Mouse (Mus musculus) hindbrain, embryonic 11.5 days (tissue): Measurements from ENCODE around the gene Nipal1. TPM values are rescaled to one million over a fixed set of nuclear protein-coding genes. Genes with fewer than 3 reads are reported as not detected.

Experiments
- ATAC-seq: fragments of 200-750 bp; cut with Nextera tagmentation; 2 replicates; pipeline ENCODE4 v1.8.0; 2017; ENCODE audit warnings: mild to moderate bottlenecking, moderate TSS enrichment, moderate library complexity; ENCODE audit not compliant: low FRiP score
- DNase-seq: peaks from one replicate; pipeline ENCODE4 v3.0.0-alpha.2; 2015; ENCODE audit warnings: low spot score
- H3K27ac ChIP-seq: fragments of 300-500 bp; sonication (generic); 2 replicates; pipeline ENCODE4 v1.5.1; 2014; ENCODE audit warnings: mild to moderate bottlenecking, low read depth, low read length
- H3K27me3 ChIP-seq: fragments of 300-500 bp; sonication (generic); 2 replicates; pipeline ENCODE4 v1.6.1; 2014; ENCODE audit warnings: mild to moderate bottlenecking, low read length, moderate library complexity, mixed read lengths; ENCODE audit not compliant: control insufficient read depth, insufficient read depth
- H3K36me3 ChIP-seq: fragments of 300-500 bp; sonication (generic); 2 replicates; pipeline ENCODE4 v1.6.1; 2014; ENCODE audit warnings: mild to moderate bottlenecking, low read length, moderate library complexity, mixed read lengths; ENCODE audit not compliant: control insufficient read depth, insufficient read depth
- H3K4me1 ChIP-seq: fragments of 300-500 bp; sonication (generic); replicated peaks from 2 replicates; pipeline ENCODE4 v1.6.1; 2014; ENCODE audit warnings: low read length, mixed read lengths; ENCODE audit not compliant: control insufficient read depth, insufficient read depth
- H3K4me2 ChIP-seq: fragments of 300-500 bp; sonication (generic); replicated peaks from 2 replicates; pipeline ENCODE4 v1.6.1; 2014; ENCODE audit warnings: mild to moderate bottlenecking, low read depth, low read length
- H3K4me3 ChIP-seq: fragments of 300-500 bp; sonication (generic); 2 replicates; pipeline ENCODE4 v1.5.1; 2014; ENCODE audit warnings: low read depth, low read length
- H3K9ac ChIP-seq: fragments of 300-500 bp; sonication (generic); 2 replicates; pipeline ENCODE4 v1.6.1; 2014; ENCODE audit warnings: low read depth, low read length
- H3K9me3 ChIP-seq: fragments of 300-500 bp; sonication (generic); 2 replicates; pipeline ENCODE4 v1.6.1; 2016; ENCODE audit warnings: low read length; ENCODE audit not compliant: control insufficient read depth
- WGBS: fragments of 180-500 bp; shearing (Covaris S2); extraction: QIAGEN DNeasy Blood & Tissue Kit; methylation state at CpG from one replicate; pipeline ENCODE4 v1.1.7; 2014; 5-methylcytosine and 5-hydroxymethylcytosine counted together
- polyA plus RNA-seq: library from polyadenylated mRNA; unstranded; fragments of >200 nt; fragmentation: Nextera tagmentation; extraction: Ambion mirVana; gene quantifications from 2 replicates; pipeline ENCODE4 v1.2.1, GENCODE M21; 2014

Gene Nipal1
- polyA plus RNA-seq, 1 experiment from 2014 or later = 0.36 TPM

DNA sequence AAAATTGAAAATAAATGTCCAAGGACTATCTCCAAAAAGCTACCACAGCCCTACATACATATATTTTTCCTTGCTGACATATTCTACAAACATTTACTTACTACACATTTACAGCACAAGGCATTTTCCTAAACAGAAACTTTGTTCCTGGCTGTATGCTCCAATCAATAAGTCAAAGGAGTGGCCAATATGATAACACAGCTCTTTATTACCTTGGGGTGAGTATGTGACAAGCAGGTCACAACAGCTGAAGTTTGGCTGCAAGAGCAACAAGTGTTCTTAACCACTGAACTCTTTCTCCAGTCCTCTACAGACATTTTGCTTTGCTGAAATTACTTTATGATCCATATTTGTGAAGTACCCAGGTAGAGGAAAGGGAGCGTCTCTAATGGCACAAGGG lies 7.5 kb upstream of the Nipal1 start:
- Histone ChIP-seq H3K4me3 (no peak overlapping the region), H3K9ac (no peak overlapping the region), H3K4me1 (no peaks in the 10 kb centered on the region), H3K9me3 (no peaks in the 10 kb centered on the region), H3K36me3 (no peaks in the 10 kb centered on the region), H3K27ac (no peak overlapping the region), H3K27me3 (no peaks in the 10 kb centered on the region), H3K4me2 (no peak overlapping the region)
- DNase-seq (no peak), ATAC-seq (no peak)
- WGBS = 97% methylated on average over 1 of the region's 1 CpGs

- ATAC-seq (no peak), DNase-seq (no peak)
- H3K9me3 ChIP-seq = no peaks in the 10 kb centered on the region
- H3K36me3 ChIP-seq = no peaks in the 10 kb centered on the region
- H3K4me3 ChIP-seq = no peak overlapping the region
- H3K4me2 ChIP-seq = no peak overlapping the region
- H3K27ac ChIP-seq = no peak overlapping the region
- no peak overlapping the region for H3K9ac ChIP-seq
- WGBS = 85% methylated on average over 7 of the region's 7 CpGs
- H3K4me1 ChIP-seq = peaks cover 3% of the 10 kb centered on the region; the same call in 1 of the 2 replicates
- H3K27me3 ChIP-seq = peaks cover 6% of the 10 kb centered on the region
Measured at GRCm38 (mm10) chr5:72643655-72644054, 3.9 kb upstream of the Nipal1 start.

- Histone ChIP-seq H3K27ac (no peak within 1 kb of the TSS), H3K36me3 (no peaks in the 10 kb centered on the region), H3K9me3 (no peaks in the 10 kb centered on the region), H3K27me3 (peaks cover 6% of the 10 kb centered on the region), H3K9ac (no peak within 1 kb of the TSS), H3K4me3 (no peak within 1 kb of the TSS), H3K4me1 (peaks cover 3% of the 10 kb centered on the region; the same call in 1 of the 2 replicates), H3K4me2 (no peak within 1 kb of the TSS)
- ATAC-seq (no peak), DNase-seq (no peak)
- 95% methylated on average over 1 of the region's 1 CpGs for WGBS
Measured at GRCm38 (mm10) chr5:72644175-72644574, 3.4 kb upstream of the Nipal1 start, which contains the start of gene Cnga1. Gene Cnga1, minus strand, starts transcription at chr5:72644275.

GRCm38 (mm10) chr5:72646131-72646530 lies 1.5 kb upstream of the Nipal1 start:
- Histone ChIP-seq H3K4me3 (no peak overlapping the region), H3K9ac (no peak overlapping the region), H3K27me3 (peaks cover 6% of the 10 kb centered on the region), H3K4me2 (no peak overlapping the region), H3K9me3 (no peaks in the 10 kb centered on the region), H3K4me1 (peaks cover 3% of the 10 kb centered on the region; the same call in 1 of the 2 replicates), H3K36me3 (no peaks in the 10 kb centered on the region), H3K27ac (no peak overlapping the region)
- DNase-seq = peak; percentile 27
- no peak for ATAC-seq
- WGBS = 37% methylated on average over 10 of the region's 10 CpGs

DNA sequence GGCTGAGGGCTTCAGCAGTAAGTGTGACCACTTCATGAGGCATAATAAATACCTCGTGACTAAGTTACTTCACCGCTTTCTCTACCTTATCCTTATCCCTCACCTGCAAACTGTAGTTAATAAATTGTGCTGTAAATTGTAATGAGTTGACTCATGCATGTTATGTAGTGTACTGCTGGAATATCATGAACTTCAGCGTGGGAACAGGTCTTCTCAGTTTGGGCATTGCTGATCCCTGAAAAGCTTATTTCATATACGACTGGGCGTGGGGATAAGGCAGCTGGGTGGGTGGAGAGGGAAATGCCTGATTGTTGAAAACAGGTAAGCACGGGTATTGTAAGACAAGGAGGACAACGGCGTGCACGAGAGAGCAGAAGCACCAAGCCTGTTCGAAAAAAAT lies 599 bp upstream of the Nipal1 start:
- DNase-seq = no peak
- H3K4me3 ChIP-seq = peak overlapping the region; percentile 40
- no peak overlapping the region for H3K9ac ChIP-seq
- peaks cover 3% of the 10 kb centered on the region; the same call in 1 of the 2 replicates for H3K4me1 ChIP-seq
- WGBS = 32% methylated on average over 10 of the region's 10 CpGs
- no peaks in the 10 kb centered on the region for H3K36me3 ChIP-seq
- ATAC-seq = peak; percentile 34; the same call in 1 of the 2 replicates
- peaks cover 6% of the 10 kb centered on the region for H3K27me3 ChIP-seq
- H3K9me3 ChIP-seq = no peaks in the 10 kb centered on the region
- H3K27ac ChIP-seq = no peak overlapping the region
- H3K4me2 ChIP-seq = peak overlapping the region; percentile 77

GRCm38 (mm10) chr5:72647958-72648595 lies 482 bp downstream of the Nipal1 start:
- H3K4me3 ChIP-seq = peak overlapping the region; percentile 40
- H3K27me3 ChIP-seq = peaks cover 6% of the 10 kb centered on the region
- peak overlapping the region; percentile 77 for H3K4me2 ChIP-seq
- peaks cover 3% of the 10 kb centered on the region; the same call in 1 of the 2 replicates for H3K4me1 ChIP-seq
- H3K9me3 ChIP-seq = no peaks in the 10 kb centered on the region
- H3K9ac ChIP-seq = no peak overlapping the region
- DNase-seq = no peak
- H3K36me3 ChIP-seq = no peaks in the 10 kb centered on the region
- 6% methylated on average over 18 of the region's 18 CpGs for WGBS
- ATAC-seq = peak; percentile 71
- no peak overlapping the region for H3K27ac ChIP-seq

DNA sequence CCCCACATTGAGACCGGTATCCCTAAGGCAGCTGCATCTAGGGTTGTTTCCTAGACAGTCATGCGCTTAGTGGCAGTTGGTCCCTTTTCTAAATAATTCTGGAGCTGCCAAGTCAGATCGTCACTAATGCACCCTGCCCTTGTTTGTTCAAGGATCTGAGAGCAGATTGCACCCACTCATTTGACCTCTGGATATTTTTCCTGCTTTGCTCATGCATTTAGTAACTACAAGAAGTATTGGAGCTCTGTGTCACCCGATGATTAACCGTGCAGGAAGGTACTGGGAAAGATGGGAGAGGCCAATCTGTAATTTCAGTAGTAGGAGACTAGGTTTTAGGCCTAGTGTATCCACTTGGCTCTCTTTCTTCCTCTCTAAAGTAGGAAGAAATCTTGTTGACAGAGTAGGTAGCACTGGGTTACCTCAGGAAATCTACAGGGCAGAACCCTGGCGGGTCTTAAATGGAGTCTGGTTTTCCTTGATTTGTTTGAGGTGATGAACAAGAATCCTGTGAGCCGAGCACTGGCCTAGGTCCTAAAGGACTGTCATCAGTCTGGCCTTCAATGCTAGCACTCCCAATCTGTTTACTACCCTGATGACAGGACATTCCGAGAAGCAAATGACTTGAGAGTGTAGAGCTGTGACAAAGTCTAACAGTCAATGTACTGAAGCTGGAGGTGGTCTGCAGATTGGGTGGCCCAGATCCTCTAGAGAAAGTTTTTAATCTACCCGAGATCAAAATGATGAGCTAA lies 1.6 kb downstream of the Nipal1 start:
- Histone ChIP-seq H3K9me3 (no peaks in the 10 kb centered on the region), H3K4me1 (peaks cover 3% of the 10 kb centered on the region; the same call in 1 of the 2 replicates), H3K4me2 (no peak overlapping the region), H3K27ac (no peak overlapping the region), H3K4me3 (no peak overlapping the region), H3K36me3 (no peaks in the 10 kb centered on the region), H3K9ac (no peak overlapping the region), H3K27me3 (peaks cover 6% of the 10 kb centered on the region)
- ATAC-seq (no peak), DNase-seq (no peak)
- 83% methylated on average over 9 of the region's 9 CpGs for WGBS

DNA sequence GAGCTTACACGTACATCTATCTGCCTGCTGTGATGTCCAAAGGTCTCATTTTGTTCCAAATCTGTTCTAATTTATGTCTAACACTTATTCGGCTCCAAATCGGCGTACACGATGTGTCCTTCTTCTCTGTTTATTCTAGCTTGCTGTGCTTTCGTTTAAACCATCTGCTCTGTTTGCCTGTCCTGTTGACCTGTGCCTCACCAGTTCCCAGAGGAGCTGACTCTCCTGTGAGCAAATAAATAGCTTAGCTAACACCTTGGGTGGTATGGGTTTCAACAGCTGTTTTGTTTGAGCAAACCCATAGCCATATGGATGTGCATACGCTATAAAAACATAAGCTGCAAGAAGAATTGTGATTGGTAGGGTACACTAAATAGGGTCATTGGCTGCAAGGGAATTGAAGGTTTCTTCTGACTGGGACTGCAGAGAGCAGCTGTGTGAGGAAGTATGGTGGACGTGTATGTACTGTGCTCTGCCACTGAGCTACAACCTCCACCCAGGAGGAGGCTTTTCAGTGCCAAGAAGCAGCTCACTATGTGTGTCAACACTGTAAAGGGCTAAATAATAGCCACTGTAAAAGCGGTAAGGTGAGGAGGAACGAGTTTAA lies 5.6 kb downstream of the Nipal1 start:
- Histone ChIP-seq H3K27me3 (peaks cover 4% of the 10 kb centered on the region), H3K4me2 (no peak overlapping the region), H3K36me3 (no peaks in the 10 kb centered on the region), H3K4me1 (no peaks in the 10 kb centered on the region), H3K9me3 (no peaks in the 10 kb centered on the region), H3K4me3 (no peak overlapping the region), H3K27ac (no peak overlapping the region), H3K9ac (no peak overlapping the region)
- no peak for DNase-seq
- ATAC-seq = no peak
- 69% methylated on average over 10 of the region's 10 CpGs for WGBS
